Mouse (Mus musculus) CH12.LX (cell line): ENCODE data around the gene Ucp2.

Experiments
- CTCF ChIP-seq, 2 experiments: IDR thresholded peaks in 1 of 2; conservative IDR thresholded peaks in 1 of 2; 2 replicates each; pipeline ENCODE4 v1.5.1; 2011 to 2012; ENCODE audit warnings: low read depth in 2 of 2, low read length in 2 of 2, improper control_type of control experiment in 1 of 2, inconsistent platforms in 1 of 2, mild to moderate bottlenecking in 1 of 2, moderate library complexity in 1 of 2
- HCFC1 ChIP-seq: IDR thresholded peaks from 2 replicates; pipeline ENCODE4 v1.6.1; 2012; ENCODE audit warnings: low read depth, mild to moderate bottlenecking, inconsistent platforms, low read length, improper control_type of control experiment
- IRF4 ChIP-seq: IDR thresholded peaks from 2 replicates; pipeline ENCODE4 v1.6.1; 2014; ENCODE audit warnings: low read depth, mild to moderate bottlenecking, inconsistent platforms, low read length, improper control_type of control experiment
- MAZ ChIP-seq: IDR thresholded peaks from 2 replicates; pipeline ENCODE4 v1.6.1; 2012; ENCODE audit warnings: low read depth, mild to moderate bottlenecking, inconsistent platforms, low read length, improper control_type of control experiment, moderate library complexity
- MXI1 ChIP-seq: IDR thresholded peaks from 2 replicates; pipeline ENCODE4 v1.6.1; 2011; ENCODE audit warnings: mild to moderate bottlenecking, low read depth, low read length, improper control_type of control experiment
- POLR2A ChIP-seq: IDR thresholded peaks from 2 replicates; pipeline ENCODE4 v1.6.1; 2011; ENCODE audit warnings: low read depth, mild to moderate bottlenecking, improper control_type of control experiment, low read length
- RAD21 ChIP-seq: IDR thresholded peaks from 2 replicates; pipeline ENCODE4 v1.6.1; 2011; ENCODE audit warnings: low read depth, mild to moderate bottlenecking, low read length, improper control_type of control experiment, moderate library complexity
- SIN3A ChIP-seq: IDR thresholded peaks from 2 replicates; pipeline ENCODE4 v1.6.1; 2012; ENCODE audit warnings: low read length, improper control_type of control experiment, inconsistent platforms
- SMC3 ChIP-seq: IDR thresholded peaks from 2 replicates; pipeline ENCODE4 v1.6.1; 2011; ENCODE audit warnings: low read depth, low read length, improper control_type of control experiment
- TCF12 ChIP-seq: IDR thresholded peaks from 2 replicates; pipeline ENCODE4 v1.6.1; 2014; ENCODE audit warnings: low read depth, mild to moderate bottlenecking, inconsistent platforms, low read length, improper control_type of control experiment
- USF1 ChIP-seq: IDR thresholded peaks from 2 replicates; pipeline ENCODE4 v1.6.1; 2014; ENCODE audit warnings: low read depth, mild to moderate bottlenecking, inconsistent platforms, low read length, improper control_type of control experiment
- ZC3H11A ChIP-seq: IDR thresholded peaks from 2 replicates; pipeline ENCODE4 v1.6.1; 2012; ENCODE audit warnings: low read depth, mild to moderate bottlenecking, inconsistent platforms, low read length, improper control_type of control experiment
- ZNF384 ChIP-seq: IDR thresholded peaks from 2 replicates; pipeline ENCODE4 v1.6.1; 2012; ENCODE audit warnings: low read depth, low read length, improper control_type of control experiment, inconsistent platforms

DNA sequence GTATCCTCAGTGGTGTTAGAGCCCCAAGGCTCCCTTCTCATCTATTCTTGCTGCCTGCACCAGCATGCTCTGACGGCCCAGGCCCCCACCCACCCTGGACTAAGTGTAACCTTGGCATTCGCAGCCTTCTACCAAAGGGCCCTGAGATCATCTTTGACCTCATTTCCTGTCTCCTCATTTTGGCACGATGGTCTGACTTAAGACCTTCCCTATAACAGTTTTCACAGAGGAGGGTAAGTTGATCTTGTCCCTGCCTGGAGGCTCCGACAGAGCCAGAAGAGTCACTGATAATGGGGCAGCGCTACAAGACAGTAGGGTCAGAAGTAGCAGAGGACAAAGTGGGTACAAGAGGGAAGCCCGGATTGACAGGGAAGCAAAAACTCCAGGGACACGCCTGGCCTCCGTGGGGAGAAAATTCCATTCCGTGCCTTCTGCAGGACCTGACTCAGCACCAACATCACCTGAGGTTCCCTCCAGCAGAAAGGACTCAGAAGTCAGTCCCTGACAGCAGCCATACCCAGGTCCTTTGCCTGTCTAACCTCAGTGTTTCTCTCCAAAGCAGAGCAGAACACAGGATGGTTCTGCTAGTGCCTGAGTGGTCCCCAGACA is 19.2 kb upstream of the Ucp2 start:
- TF ChIP-seq MAZ (no peak), MXI1 (no peak), POLR2A (no peak), CTCF (conservative IDR thresholded peaks at IDR 0.05 in 1 of 2, IDR thresholded peaks at IDR 0.05 in 1 of 2; ENCODE audit: low read depth in 2 of 2, low read length in 2 of 2) (no peak), USF1 (no peak), SMC3 (no peak), TCF12 (no peak), HCFC1 (no peak), ZC3H11A (no peak), RAD21 (no peak), ZNF384 (no peak), SIN3A (no peak), IRF4 (no peak)
